Mouse (Mus musculus) lung, adult 2 months (tissue): ENCODE measurements around the gene Frat2.

ENCODE experiments used
- CTCF ChIP-seq: fragments of 200-500 bp; IDR thresholded peaks from 2 replicates; pipeline ENCODE4 v1.5.1; 2011; ENCODE audit warnings: mild to moderate bottlenecking, low read length, control low read depth; ENCODE audit not compliant: insufficient read depth
- POLR2A ChIP-seq: fragments of 200-500 bp; IDR thresholded peaks from 2 replicates; pipeline ENCODE4 v1.6.1; 2011; ENCODE audit warnings: low read depth, mild to moderate bottlenecking, control low read depth, low read length, borderline replicate concordance; ENCODE audit errors: extremely low read depth

- TF ChIP-seq CTCF (no peak), POLR2A (no peak)
These were observed 8.2 kb downstream of the Frat2 start for GRCm38 (mm10) chr19:41839685-41840084.
